Mouse (Mus musculus): Measurements from ENCODE around the gene Alyref2. TPM values are rescaled to one million over a fixed set of nuclear protein-coding genes. Genes with fewer than 3 reads are reported as not detected.

Gene Alyref2
- polyA plus RNA-seq, 1 experiment from 2014 or later, result 17.5 TPM

GRCm38 (mm10) chr1:171503592-171504291, 464 bp downstream of the Alyref2 start:
- H3K4me3 ChIP-seq (ENCODE audit: low read depth, low read length), result peak overlapping the region; percentile 48
- WGBS, result under 1% methylated on average over 53 of the region's 53 CpGs
- peak; percentile 73 for ATAC-seq (ENCODE audit: low FRiP score)
- H3K27ac ChIP-seq (ENCODE audit: low read depth, low read length), result peak overlapping the region; percentile 88
- peak overlapping the region; percentile 53 for H3K4me2 ChIP-seq (replicated peaks; ENCODE audit: low read depth, low read length)
- DNase-seq (ENCODE audit: low spot score), result peak; percentile 79
- H3K27me3 ChIP-seq (ENCODE audit: control insufficient read depth, insufficient read depth, low read length), result no peaks in the 10 kb centered on the region
- no peaks in the 10 kb centered on the region for H3K9me3 ChIP-seq (ENCODE audit: control insufficient read depth, low read length)
- H3K4me1 ChIP-seq (replicated peaks; ENCODE audit: control insufficient read depth, insufficient read depth, low read length), result no peaks in the 10 kb centered on the region; the same call in 1 of the 2 replicates
- peak overlapping the region; percentile 62 for H3K9ac ChIP-seq (ENCODE audit: low read depth, low read length)
- H3K36me3 ChIP-seq (ENCODE audit: control insufficient read depth, insufficient read depth, low read length), result no peaks in the 10 kb centered on the region

GRCm38 (mm10) chr1:171504586-171504985, 1.3 kb downstream of the Alyref2 start:
- H3K27me3 ChIP-seq (ENCODE audit: control insufficient read depth, insufficient read depth, low read length), result no peaks in the 10 kb centered on the region
- H3K9me3 ChIP-seq (ENCODE audit: control insufficient read depth, low read length), result no peaks in the 10 kb centered on the region
- peak overlapping the region; percentile 19; the same call in 1 of the 2 replicates for H3K4me3 ChIP-seq (ENCODE audit: low read depth, low read length)
- WGBS, result 84% methylated on average over 4 of the region's 4 CpGs
- no peak overlapping the region for H3K27ac ChIP-seq (ENCODE audit: low read depth, low read length)
- ATAC-seq (ENCODE audit: low FRiP score), result no peak
- H3K9ac ChIP-seq (ENCODE audit: low read depth, low read length), result no peak overlapping the region
- no peaks in the 10 kb centered on the region; the same call in 1 of the 2 replicates for H3K4me1 ChIP-seq (replicated peaks; ENCODE audit: control insufficient read depth, insufficient read depth, low read length)
- peak; percentile 18 for DNase-seq (ENCODE audit: low spot score)
- no peaks in the 10 kb centered on the region for H3K36me3 ChIP-seq (ENCODE audit: control insufficient read depth, insufficient read depth, low read length)
- H3K4me2 ChIP-seq (replicated peaks; ENCODE audit: low read depth, low read length), result peak overlapping the region; percentile 33

- H3K4me1 ChIP-seq (replicated peaks; ENCODE audit: control insufficient read depth, insufficient read depth, low read length), result no peaks in the 10 kb centered on the region
- ATAC-seq (ENCODE audit: low FRiP score) (no peak), DNase-seq (ENCODE audit: low spot score) (no peak)
- 93% methylated on average over 2 of the region's 2 CpGs for WGBS
- no peak overlapping the region for H3K27ac ChIP-seq (ENCODE audit: low read depth, low read length)
- H3K9me3 ChIP-seq (ENCODE audit: control insufficient read depth, low read length), result no peaks in the 10 kb centered on the region
- H3K27me3 ChIP-seq (ENCODE audit: control insufficient read depth, insufficient read depth, low read length), result no peaks in the 10 kb centered on the region
- H3K36me3 ChIP-seq (ENCODE audit: control insufficient read depth, insufficient read depth, low read length), result no peaks in the 10 kb centered on the region
- no peak overlapping the region for H3K4me2 ChIP-seq (replicated peaks; ENCODE audit: low read depth, low read length)
- no peak overlapping the region for H3K9ac ChIP-seq (ENCODE audit: low read depth, low read length)
- no peak overlapping the region for H3K4me3 ChIP-seq (ENCODE audit: low read depth, low read length)
Observed at GRCm38 (mm10) chr1:171513234-171513633, 10.0 kb downstream of the Alyref2 start.

GRCm38 (mm10) chr1:171513760-171514159, 10.5 kb downstream of the Alyref2 start:
- WGBS, result 95% methylated on average over 1 of the region's 1 CpGs
- no peak for ATAC-seq (ENCODE audit: low FRiP score)

GRCm38 (mm10) chr1:171515039-171515438, 11.8 kb downstream of the Alyref2 start:
- 23% methylated on average over 1 of the region's 1 CpGs for WGBS
- Histone ChIP-seq H3K4me3 (ENCODE audit: low read depth, low read length) (no peak overlapping the region), H3K27ac (ENCODE audit: low read depth, low read length) (no peak overlapping the region), H3K9me3 (ENCODE audit: control insufficient read depth, low read length) (no peaks in the 10 kb centered on the region), H3K27me3 (ENCODE audit: control insufficient read depth, insufficient read depth, low read length) (no peaks in the 10 kb centered on the region), H3K36me3 (ENCODE audit: control insufficient read depth, insufficient read depth, low read length) (no peaks in the 10 kb centered on the region), H3K9ac (ENCODE audit: low read depth, low read length) (no peak overlapping the region), H3K4me1 (replicated peaks; ENCODE audit: control insufficient read depth, insufficient read depth, low read length) (no peaks in the 10 kb centered on the region), H3K4me2 (replicated peaks; ENCODE audit: low read depth, low read length) (no peak overlapping the region)
- no peak for ATAC-seq (ENCODE audit: low FRiP score)
- DNase-seq (ENCODE audit: low spot score), result no peak

More at GRCm38 (mm10) chr1:171513760-171514159, 10.5 kb downstream of the Alyref2 start:
- no peak for DNase-seq (ENCODE audit: low spot score)
- Histone ChIP-seq H3K4me1 (replicated peaks; ENCODE audit: control insufficient read depth, insufficient read depth, low read length) (no peaks in the 10 kb centered on the region), H3K27me3 (ENCODE audit: control insufficient read depth, insufficient read depth, low read length) (no peaks in the 10 kb centered on the region), H3K4me3 (ENCODE audit: low read depth, low read length) (no peak overlapping the region), H3K4me2 (replicated peaks; ENCODE audit: low read depth, low read length) (no peak overlapping the region), H3K9me3 (ENCODE audit: control insufficient read depth, low read length) (no peaks in the 10 kb centered on the region), H3K9ac (ENCODE audit: low read depth, low read length) (no peak overlapping the region), H3K36me3 (ENCODE audit: control insufficient read depth, insufficient read depth, low read length) (no peaks in the 10 kb centered on the region), H3K27ac (ENCODE audit: low read depth, low read length) (no peak overlapping the region)

GRCm38 (mm10) chr1:171515557-171515956, 12.3 kb downstream of the Alyref2 start:
- ATAC-seq (ENCODE audit: low FRiP score), result no peak
- no peaks in the 10 kb centered on the region for H3K27me3 ChIP-seq (ENCODE audit: control insufficient read depth, insufficient read depth, low read length)
- H3K9ac ChIP-seq (ENCODE audit: low read depth, low read length), result no peak overlapping the region
- no peaks in the 10 kb centered on the region for H3K4me1 ChIP-seq (replicated peaks; ENCODE audit: control insufficient read depth, insufficient read depth, low read length)
- no peak overlapping the region for H3K27ac ChIP-seq (ENCODE audit: low read depth, low read length)
- WGBS, result 81% methylated on average over 4 of the region's 4 CpGs
- H3K36me3 ChIP-seq (ENCODE audit: control insufficient read depth, insufficient read depth, low read length), result no peaks in the 10 kb centered on the region
- H3K9me3 ChIP-seq (ENCODE audit: control insufficient read depth, low read length), result no peaks in the 10 kb centered on the region
- no peak overlapping the region for H3K4me3 ChIP-seq (ENCODE audit: low read depth, low read length)
- DNase-seq (ENCODE audit: low spot score), result no peak
- H3K4me2 ChIP-seq (replicated peaks; ENCODE audit: low read depth, low read length), result no peak overlapping the region

GRCm38 (mm10) chr1:171531367-171531766, 28.1 kb downstream of the Alyref2 start:
- WGBS, result 91% methylated on average over 4 of the region's 4 CpGs
- Histone ChIP-seq H3K27me3 (ENCODE audit: control insufficient read depth, insufficient read depth, low read length) (no peaks in the 10 kb centered on the region), H3K4me3 (ENCODE audit: low read depth, low read length) (no peak overlapping the region), H3K27ac (ENCODE audit: low read depth, low read length) (no peak overlapping the region), H3K9ac (ENCODE audit: low read depth, low read length) (no peak overlapping the region), H3K4me2 (replicated peaks; ENCODE audit: low read depth, low read length) (no peak overlapping the region), H3K4me1 (replicated peaks; ENCODE audit: control insufficient read depth, insufficient read depth, low read length) (no peaks in the 10 kb centered on the region), H3K9me3 (ENCODE audit: control insufficient read depth, low read length) (no peaks in the 10 kb centered on the region), H3K36me3 (ENCODE audit: control insufficient read depth, insufficient read depth, low read length) (no peaks in the 10 kb centered on the region)
- DNase-seq (ENCODE audit: low spot score), result no peak
- ATAC-seq (ENCODE audit: low FRiP score), result no peak

- Histone ChIP-seq H3K27ac (ENCODE audit: low read depth, low read length) (no peak overlapping the region), H3K9ac (ENCODE audit: low read depth, low read length) (no peak overlapping the region), H3K36me3 (ENCODE audit: control insufficient read depth, insufficient read depth, low read length) (no peaks in the 10 kb centered on the region), H3K4me3 (ENCODE audit: low read depth, low read length) (no peak overlapping the region), H3K4me1 (replicated peaks; ENCODE audit: control insufficient read depth, insufficient read depth, low read length) (no peaks in the 10 kb centered on the region), H3K27me3 (ENCODE audit: control insufficient read depth, insufficient read depth, low read length) (no peaks in the 10 kb centered on the region), H3K9me3 (ENCODE audit: control insufficient read depth, low read length) (no peaks in the 10 kb centered on the region), H3K4me2 (replicated peaks; ENCODE audit: low read depth, low read length) (no peak overlapping the region)
- DNase-seq (ENCODE audit: low spot score) (no peak), ATAC-seq (ENCODE audit: low FRiP score) (no peak)
- 63% methylated on average over 2 of the region's 2 CpGs for WGBS
Observed at GRCm38 (mm10) chr1:171532830-171533229, 29.6 kb downstream of the Alyref2 start.

GRCm38 (mm10) chr1:171534557-171534956, 31.3 kb downstream of the Alyref2 start:
- no peak overlapping the region for H3K27ac ChIP-seq (ENCODE audit: low read depth, low read length)
- no peak overlapping the region for H3K9ac ChIP-seq (ENCODE audit: low read depth, low read length)
- DNase-seq (ENCODE audit: low spot score), result no peak
- no peak overlapping the region for H3K4me2 ChIP-seq (replicated peaks; ENCODE audit: low read depth, low read length)
- no peaks in the 10 kb centered on the region for H3K27me3 ChIP-seq (ENCODE audit: control insufficient read depth, insufficient read depth, low read length)
- no peaks in the 10 kb centered on the region; the same call in 1 of the 2 replicates for H3K9me3 ChIP-seq (ENCODE audit: control insufficient read depth, low read length)
- H3K4me3 ChIP-seq (ENCODE audit: low read depth, low read length), result no peak overlapping the region
- no peaks in the 10 kb centered on the region for H3K4me1 ChIP-seq (replicated peaks; ENCODE audit: control insufficient read depth, insufficient read depth, low read length)
- no peak for ATAC-seq (ENCODE audit: low FRiP score)
- no peaks in the 10 kb centered on the region for H3K36me3 ChIP-seq (ENCODE audit: control insufficient read depth, insufficient read depth, low read length)
